Mouse (Mus musculus) heart, embryonic 16.5 days (tissue): Measurements from ENCODE around the gene Cysrt1. TPM values are rescaled to one million over a fixed set of nuclear protein-coding genes. Genes with fewer than 3 reads are reported as not detected.

Source experiments
- ATAC-seq: fragments of 200-750 bp; cut with Nextera tagmentation; replicated peaks from 2 replicates; pipeline ENCODE4 v1.8.0; 2017; ENCODE audit warnings: moderate number of reproducible peaks; ENCODE audit not compliant: insufficient read depth, low FRiP score; ENCODE audit errors: extremely low read depth
- H3K27ac ChIP-seq: fragments of 300-500 bp; sonication (generic); 2 replicates; pipeline ENCODE4 v1.5.1; 2014; ENCODE audit warnings: mild to moderate bottlenecking, low read length, control low read depth, moderate library complexity
- H3K27me3 ChIP-seq: fragments of 300-500 bp; sonication (generic); 2 replicates; pipeline ENCODE4 v1.6.1; 2014; ENCODE audit warnings: low read length, mixed read lengths; ENCODE audit not compliant: control insufficient read depth, insufficient read depth
- H3K36me3 ChIP-seq: fragments of 300-500 bp; sonication (generic); 2 replicates; pipeline ENCODE4 v1.6.1; 2014; ENCODE audit not compliant: control insufficient read depth, insufficient read depth
- H3K4me1 ChIP-seq: fragments of 300-500 bp; sonication (generic); 2 replicates; pipeline ENCODE4 v1.6.1; 2014; ENCODE audit warnings: low read length, mixed read lengths; ENCODE audit not compliant: control insufficient read depth, insufficient read depth
- H3K4me2 ChIP-seq: fragments of 300-500 bp; sonication (generic); 2 replicates; pipeline ENCODE4 v1.6.1; 2014; ENCODE audit warnings: low read depth, mild to moderate bottlenecking, control low read depth, low read length
- H3K4me3 ChIP-seq: fragments of 300-500 bp; sonication (generic); 2 replicates; pipeline ENCODE4 v1.5.1; 2014; ENCODE audit warnings: mild to moderate bottlenecking, control low read depth, low read length
- H3K9ac ChIP-seq: fragments of 300-500 bp; sonication (generic); 2 replicates; pipeline ENCODE4 v1.6.1; 2014; ENCODE audit warnings: low read length, control low read depth
- H3K9me3 ChIP-seq: fragments of 300-500 bp; sonication (generic); replicated peaks from 2 replicates; pipeline ENCODE4 v1.6.1; 2016; ENCODE audit warnings: low read length; ENCODE audit not compliant: control insufficient read depth
- WGBS: fragments of 180-500 bp; shearing (Covaris S2); extraction: QIAGEN DNeasy Blood & Tissue Kit; methylation state at CpG from one replicate; pipeline ENCODE4 v1.1.7; 2014; 5-methylcytosine and 5-hydroxymethylcytosine counted together
- polyA plus RNA-seq: library from polyadenylated mRNA; unstranded; fragments of >200 nt; fragmentation: Nextera tagmentation; extraction: Ambion mirVana; gene quantifications from 2 replicates; pipeline ENCODE4 v1.2.1, GENCODE M21; 2015

Gene Cysrt1
- polyA plus RNA-seq, 1 experiment from 2014 or later = not detected

- H3K27me3 ChIP-seq = peaks cover 8% of the 10 kb centered on the region
- H3K27ac ChIP-seq = no peak overlapping the region
- H3K9me3 ChIP-seq = no peaks in the 10 kb centered on the region
- peaks cover 11% of the 10 kb centered on the region; the same call in 1 of the 2 replicates for H3K36me3 ChIP-seq
- H3K9ac ChIP-seq = no peak overlapping the region
- WGBS = 36% methylated on average over 2 of the region's 2 CpGs
- ATAC-seq = no peak
- H3K4me3 ChIP-seq = no peak overlapping the region
- 0 out of 2 replicates have a peak overlapping the region, but pooled peaks have one; percentile 13 for H3K4me2 ChIP-seq
- peaks cover 43% of the 10 kb centered on the region for H3K4me1 ChIP-seq
These were observed 24.5 kb upstream of the Cysrt1 start for GRCm38 (mm10) chr2:25266720-25267119.

DNA sequence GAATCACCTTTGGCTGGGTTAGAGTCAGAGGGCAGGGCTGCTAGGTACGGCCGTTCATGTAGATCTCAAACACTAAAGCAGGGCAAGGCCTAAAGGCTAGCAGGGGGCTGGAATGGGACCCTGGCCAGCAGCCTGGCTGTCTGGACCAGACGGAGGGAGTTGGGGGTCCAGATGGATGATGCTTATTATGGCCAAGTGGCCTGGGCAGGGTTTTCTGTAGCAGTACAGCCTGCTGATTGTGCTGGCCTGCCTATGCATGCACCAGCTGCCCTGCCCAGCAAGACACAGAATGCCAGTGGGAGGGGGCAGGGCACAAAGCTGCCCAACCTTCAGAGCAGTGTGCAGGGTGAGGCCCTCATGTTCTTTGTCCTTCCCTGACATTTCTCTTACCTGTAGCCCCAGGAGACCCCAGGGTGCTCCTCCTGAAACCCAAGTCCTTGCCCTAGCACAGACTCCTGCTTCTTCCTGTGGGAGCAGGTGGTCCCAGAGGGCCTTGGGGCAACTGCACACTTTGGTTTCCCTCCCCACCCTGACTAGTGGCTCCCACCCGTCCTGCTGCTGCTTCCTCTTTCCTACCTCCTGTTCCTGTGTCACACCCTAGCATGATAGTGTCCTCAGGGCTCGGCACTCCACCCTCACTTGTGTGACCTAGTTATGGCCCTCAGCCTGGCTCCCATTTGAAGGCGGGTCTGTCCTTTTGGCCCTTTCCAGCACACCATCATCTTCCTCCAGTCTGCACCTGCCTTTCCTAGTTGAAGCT lies 23.8 kb upstream of the Cysrt1 start:
- Histone ChIP-seq H3K9ac (peak overlapping the region; percentile 45; the same call in 1 of the 2 replicates), H3K9me3 (no peaks in the 10 kb centered on the region), H3K27ac (no peak overlapping the region), H3K36me3 (peaks cover 11% of the 10 kb centered on the region; the same call in 1 of the 2 replicates), H3K4me1 (peaks cover 37% of the 10 kb centered on the region), H3K4me2 (peak overlapping the region; percentile 17; the same call in 1 of the 2 replicates), H3K27me3 (peaks cover 8% of the 10 kb centered on the region), H3K4me3 (no peak overlapping the region)
- ATAC-seq = no peak
- WGBS = 51% methylated on average over 6 of the region's 6 CpGs

DNA sequence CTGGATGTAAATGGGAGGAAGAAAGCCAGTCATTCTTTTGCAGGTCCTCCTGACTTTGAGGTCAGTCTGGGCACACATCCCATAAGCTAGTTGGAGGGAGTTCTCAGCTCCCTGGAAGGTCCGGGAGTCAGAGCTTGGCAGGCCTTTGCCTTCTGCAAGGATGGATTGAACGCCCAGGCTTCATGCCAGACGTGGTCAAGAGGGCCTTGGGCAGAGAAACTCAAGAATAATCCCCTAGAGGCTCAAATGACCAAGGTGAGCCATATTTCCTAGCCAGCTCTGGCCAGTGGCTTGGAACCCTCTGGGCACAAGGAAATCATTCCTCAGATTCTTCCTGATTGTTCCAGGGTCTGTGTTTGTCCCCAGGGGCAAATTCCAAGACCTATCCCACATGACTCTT lies 22.6 kb upstream of the Cysrt1 start:
- Histone ChIP-seq H3K27me3 (peaks cover 8% of the 10 kb centered on the region), H3K4me2 (no peak overlapping the region), H3K4me3 (no peak overlapping the region), H3K4me1 (peaks cover 34% of the 10 kb centered on the region), H3K36me3 (0 out of 2 replicates have a peak, but pooled peaks cover 4% of the 10 kb centered on the region), H3K9ac (no peak overlapping the region), H3K9me3 (no peaks in the 10 kb centered on the region), H3K27ac (no peak overlapping the region)
- ATAC-seq = no peak
- WGBS = 59% methylated on average over 3 of the region's 3 CpGs

- Histone ChIP-seq H3K4me1 (peaks cover 34% of the 10 kb centered on the region), H3K27me3 (peaks cover 8% of the 10 kb centered on the region), H3K36me3 (no peaks in the 10 kb centered on the region), H3K4me3 (no peak overlapping the region), H3K4me2 (no peak overlapping the region), H3K27ac (no peak overlapping the region), H3K9me3 (no peaks in the 10 kb centered on the region), H3K9ac (no peak overlapping the region)
- ATAC-seq = no peak
- 66% methylated on average over 5 of the region's 5 CpGs for WGBS
These were observed 22.0 kb upstream of the Cysrt1 start for GRCm38 (mm10) chr2:25264286-25264660.

GRCm38 (mm10) chr2:25263623-25264285 lies 21.5 kb upstream of the Cysrt1 start:
- 25% methylated on average over 12 of the region's 12 CpGs for WGBS
- Histone ChIP-seq H3K4me1 (peaks cover 34% of the 10 kb centered on the region), H3K36me3 (no peaks in the 10 kb centered on the region), H3K4me3 (peak overlapping the region; percentile 86), H3K9ac (peak overlapping the region; percentile 78), H3K4me2 (peak overlapping the region; percentile 94), H3K27me3 (peaks cover 8% of the 10 kb centered on the region), H3K9me3 (no peaks in the 10 kb centered on the region), H3K27ac (no peak overlapping the region)
- no peak for ATAC-seq

DNA sequence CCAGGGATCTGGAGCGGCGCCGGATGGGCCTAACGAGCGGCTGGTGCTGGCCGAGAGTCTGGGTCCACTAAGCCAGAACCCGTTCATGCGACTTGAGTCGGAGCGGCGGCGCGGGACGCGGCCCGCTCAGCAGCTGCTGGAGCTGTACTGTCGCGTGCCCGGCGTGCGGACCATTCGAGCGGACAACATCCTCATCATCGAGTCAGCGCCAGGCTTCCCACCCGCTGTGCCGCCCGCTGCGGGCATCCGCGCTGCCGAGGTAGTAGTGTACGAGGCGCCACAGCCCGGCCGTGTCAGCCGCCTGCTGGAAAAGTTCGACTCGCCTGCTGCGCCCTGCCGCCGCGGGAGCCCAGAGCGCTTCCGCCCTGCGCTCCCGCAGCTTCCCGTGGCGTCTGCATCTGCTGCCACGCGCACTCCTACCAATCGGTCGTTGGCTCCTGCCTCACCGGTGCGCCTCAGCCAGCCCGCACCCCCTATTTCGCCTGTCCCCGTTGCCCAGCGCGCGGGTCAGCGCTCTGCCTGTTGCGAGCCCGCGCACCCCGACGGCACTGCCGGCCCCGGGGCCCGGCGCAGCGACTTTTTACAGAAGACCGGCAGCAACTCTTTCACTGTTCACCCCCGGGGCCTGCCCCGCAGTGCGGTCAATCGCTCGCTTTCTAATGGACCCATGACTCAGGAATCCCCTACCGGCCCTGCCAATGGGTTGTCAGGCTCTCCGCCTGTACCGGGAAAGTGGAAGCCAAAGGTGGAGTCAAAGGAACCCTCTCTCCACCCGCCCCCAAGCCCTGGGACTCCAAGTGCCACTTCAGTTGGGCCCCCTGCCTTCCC lies 20.8 kb upstream of the Cysrt1 start:
- Histone ChIP-seq H3K4me3 (peak overlapping the region; percentile 86), H3K9ac (peak overlapping the region; percentile 78), H3K36me3 (no peaks in the 10 kb centered on the region), H3K4me2 (peak overlapping the region; percentile 94), H3K27ac (no peak overlapping the region), H3K4me1 (peaks cover 34% of the 10 kb centered on the region), H3K9me3 (no peaks in the 10 kb centered on the region), H3K27me3 (peaks cover 8% of the 10 kb centered on the region)
- ATAC-seq = peak; percentile 8; the same call in 1 of the 2 replicates
- under 1% methylated on average over 78 of the region's 82 CpGs for WGBS

DNA sequence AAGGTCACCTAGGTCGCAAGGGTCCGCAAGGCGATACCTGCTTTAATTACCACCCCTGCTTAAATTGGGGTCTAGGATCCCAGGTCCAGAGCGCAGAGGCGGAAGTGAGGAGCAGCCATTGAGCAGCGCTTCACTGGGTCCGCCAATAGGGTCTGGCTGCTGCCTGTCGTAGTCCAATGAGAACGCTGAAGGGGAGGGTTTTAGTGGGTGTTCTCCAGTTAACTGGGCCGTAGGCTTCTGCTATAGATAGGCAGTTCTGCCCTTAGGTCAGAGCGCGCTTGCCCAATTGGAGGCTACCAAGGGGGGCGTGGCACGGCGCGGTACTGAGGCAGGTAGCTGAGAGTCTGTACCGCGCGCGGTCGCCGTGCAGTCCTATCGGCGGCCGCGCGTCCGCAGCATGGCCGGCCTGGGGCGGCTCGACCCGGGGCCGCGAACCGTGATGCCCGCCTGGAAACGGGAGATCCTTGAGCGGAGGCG lies 20.1 kb upstream of the Cysrt1 start, which contains the start of gene Tprn:
Tprn (plus strand) TSS at position 328 of the 477 bp plus-strand sequence.
- H3K9ac ChIP-seq = peak within 1 kb of the TSS; percentile 78
- peaks cover 30% of the 10 kb centered on the region for H3K4me1 ChIP-seq
- peak within 1 kb of the TSS; percentile 94 for H3K4me2 ChIP-seq
- ATAC-seq = peak; percentile 99
- peaks cover 8% of the 10 kb centered on the region for H3K27me3 ChIP-seq
- H3K27ac ChIP-seq = peak within 1 kb of the TSS; percentile 26; the same call in 1 of the 2 replicates
- H3K9me3 ChIP-seq = no peaks in the 10 kb centered on the region
- WGBS = under 1% methylated on average over 39 of the region's 39 CpGs
- no peaks in the 10 kb centered on the region for H3K36me3 ChIP-seq
- H3K4me3 ChIP-seq = peak within 1 kb of the TSS; percentile 86

DNA sequence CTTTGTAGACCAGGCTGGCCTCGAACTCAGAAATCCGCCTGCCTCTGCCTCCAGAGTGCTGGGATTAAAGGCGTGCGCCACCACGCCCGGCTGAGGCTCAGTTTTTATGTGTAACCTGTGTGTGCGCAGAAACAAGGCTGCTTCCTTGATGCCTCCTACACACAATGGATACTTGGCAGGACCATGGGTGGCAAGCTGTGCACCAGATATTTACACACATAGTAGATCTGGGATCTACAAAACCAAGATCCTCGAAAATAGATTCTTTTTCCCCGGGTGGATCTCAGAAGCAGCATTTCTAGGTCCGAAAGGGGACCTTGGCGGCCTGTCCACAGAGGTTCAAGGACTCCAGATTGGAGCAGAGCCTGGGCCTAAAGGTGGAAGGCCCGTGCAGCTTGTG lies 19.6 kb upstream of the Cysrt1 start:
- peak overlapping the region; percentile 56 for H3K9ac ChIP-seq
- H3K4me2 ChIP-seq = peak overlapping the region; percentile 94
- ATAC-seq = no peak
- H3K36me3 ChIP-seq = no peaks in the 10 kb centered on the region
- no peaks in the 10 kb centered on the region for H3K9me3 ChIP-seq
- H3K4me3 ChIP-seq = peak overlapping the region; percentile 86
- peak overlapping the region; percentile 26; the same call in 1 of the 2 replicates for H3K27ac ChIP-seq
- H3K4me1 ChIP-seq = peaks cover 26% of the 10 kb centered on the region
- 46% methylated on average over 12 of the region's 12 CpGs for WGBS
- H3K27me3 ChIP-seq = peaks cover 8% of the 10 kb centered on the region
